Mouse (Mus musculus): ENCODE measurements around the gene E330034G19Rik. TPM values are rescaled to one million over a fixed set of nuclear protein-coding genes. Genes with fewer than 3 reads are reported as not detected.

E330034G19Rik gene
- polyA plus RNA-seq (2017; shearing (Covaris generic)), result not detected

GRCm38 (mm10) chr14:24292914-24293313 is at the start of gene E330034G19Rik:
E330034G19Rik (plus strand) TSS chr14:24293214.

GRCm38 (mm10) chr14:24245177-24246081 is 47.6 kb upstream of the E330034G19Rik start, which contains the start of gene Dlg5:
Dlg5 (minus strand) TSS chr14:24245920.

Other genes with a start within 250 kb of the E330034G19Rik start
- 1 to 10 TPM; 1.6 to 6.9 TPM for gene Dlg5, start 47.3 kb upstream of the E330034G19Rik start, polyA plus RNA-seq (2017; shearing (Covaris generic))
- gene Polr3a, start 193.8 kb downstream of the E330034G19Rik start, polyA plus RNA-seq (2017; shearing (Covaris generic)), result 10 to 100 TPM; 19.7 to 29.6 TPM
- gene Rps24, start 193.9 kb downstream of the E330034G19Rik start, polyA plus RNA-seq (2017; shearing (Covaris generic)), result 1,000 to 10,000 TPM in 1 of 2 experiments, 100 to 1,000 TPM in 1; 978 to 1,123 TPM